ENCODE assay signal across 9 mouse cellular contexts in genomic region chr5:109506729-109507128, GRCm38 (mm10). TPM values are rescaled to one million over a fixed set of nuclear protein-coding genes. Genes with fewer than 3 reads are reported as not detected.
DNase-seq lines count a peak whose midpoint lies in the region; ATAC-seq and TF ChIP-seq lines count a peak whose summit lies in the region.
"Had no signal": no experiment of that assay in that cellular context is flagged by ENCODE, and none has a peak within 500 bp of the region (broad histone marks: within the 10 kb centered on the region; RNA-seq: fewer than 3 reads in every experiment).

No protein-coding gene starts in this region.

- H3K27me3 ChIP-seq in kidney, embryonic 14.5 days (ENCODE audit: control insufficient read depth, insufficient read depth, low read length) = no peaks in the 10 kb centered on the region
- H3K27me3 ChIP-seq in lung, postnatal 0 days (replicated peaks; ENCODE audit: insufficient read depth, low read length) = no peaks in the 10 kb centered on the region
- H3K27me3 ChIP-seq in heart, embryonic 12.5 days (replicated peaks) = no peaks in the 10 kb centered on the region
- H3K27me3 ChIP-seq: limb, embryonic 13.5 days had no signal

- peak; percentile 60 for TF ChIP-seq CTCF in lung, postnatal 0 days (IDR thresholded peaks at IDR 0.05)

- no peaks in the 10 kb centered on the region for H3K9me3 ChIP-seq in kidney, embryonic 14.5 days (ENCODE audit: control insufficient read depth, low read length)
- no peaks in the 10 kb centered on the region for H3K9me3 ChIP-seq in lung, postnatal 0 days (ENCODE audit: low read length)
- no peaks in the 10 kb centered on the region; the same call in 1 of the 2 replicates for H3K9me3 ChIP-seq in heart, embryonic 12.5 days (replicated peaks)

- no peak overlapping the region for H3K9ac ChIP-seq in kidney, embryonic 14.5 days (ENCODE audit: low read depth, low read length)
- H3K9ac ChIP-seq in lung, postnatal 0 days (replicated peaks; ENCODE audit: low read depth) = no peak overlapping the region
- no peak overlapping the region for H3K9ac ChIP-seq in heart, embryonic 12.5 days
- H3K9ac ChIP-seq: limb, embryonic 13.5 days had no signal

- H3K4me3 ChIP-seq in kidney, embryonic 14.5 days (ENCODE audit: low read length) = no peak overlapping the region
- H3K4me3 ChIP-seq in lung, postnatal 0 days (ENCODE audit: low read depth, low read length) = no peak overlapping the region
- H3K4me3 ChIP-seq in heart, embryonic 12.5 days = no peak overlapping the region
- H3K4me3 ChIP-seq: limb, embryonic 13.5 days had no signal

- ATAC-seq in kidney, embryonic 14.5 days (ENCODE audit: low FRiP score, low TSS enrichment) = no peak
- ATAC-seq in CD4-positive, CD25-positive, alpha-beta regulatory T cell, adult 4 months = peak; percentile 70
- ATAC-seq in lung, postnatal 0 days = no peak
- no peak for ATAC-seq in heart, embryonic 12.5 days (ENCODE audit: insufficient number of reproducible peaks, low FRiP score)

- H3K27ac ChIP-seq in kidney, embryonic 14.5 days (ENCODE audit: low read depth, low read length) = no peak overlapping the region
- no peak overlapping the region for H3K27ac ChIP-seq in lung, postnatal 0 days (ENCODE audit: low read length)
- no peak overlapping the region for H3K27ac ChIP-seq in heart, embryonic 12.5 days (ENCODE audit: poor library complexity, severe bottlenecking)
- H3K27ac ChIP-seq: limb, embryonic 13.5 days had no signal

- H3K36me3 ChIP-seq in kidney, embryonic 14.5 days (ENCODE audit: control insufficient read depth, insufficient read depth, low read length) = no peaks in the 10 kb centered on the region
- H3K36me3 ChIP-seq in lung, postnatal 0 days (ENCODE audit: insufficient read depth, low read length) = no peaks in the 10 kb centered on the region
- no peaks in the 10 kb centered on the region for H3K36me3 ChIP-seq in heart, embryonic 12.5 days
- H3K36me3 ChIP-seq: limb, embryonic 13.5 days had no signal

- no peak for TF ChIP-seq EP300 in lung, postnatal 0 days (IDR thresholded peaks at IDR 0.05)

- WGBS in kidney, embryonic 14.5 days = 7% methylated on average over 1 of the region's 1 CpGs
- WGBS in lung, postnatal 0 days = 8% methylated on average over 1 of the region's 1 CpGs
- WGBS in heart, embryonic 12.5 days = 6% methylated on average over 1 of the region's 1 CpGs

- no peaks in the 10 kb centered on the region for H3K4me1 ChIP-seq in kidney, embryonic 14.5 days (ENCODE audit: control insufficient read depth, insufficient read depth, low read length)
- no peaks in the 10 kb centered on the region for H3K4me1 ChIP-seq in lung, postnatal 0 days (ENCODE audit: insufficient read depth, low read depth, low read length)
- H3K4me1 ChIP-seq in heart, embryonic 12.5 days (replicated peaks) = no peaks in the 10 kb centered on the region
- H3K4me1 ChIP-seq: limb, embryonic 13.5 days had no signal

- no peak overlapping the region for H3K4me2 ChIP-seq in kidney, embryonic 14.5 days (replicated peaks; ENCODE audit: low read depth, low read length)
- H3K4me2 ChIP-seq in lung, postnatal 0 days (replicated peaks; ENCODE audit: low read depth, low read length) = no peak overlapping the region
- H3K4me2 ChIP-seq in heart, embryonic 12.5 days = no peak overlapping the region
- H3K4me2 ChIP-seq: limb, embryonic 13.5 days had no signal

- DNase-seq in kidney, adult 18-20 months = peak; percentile 28
- peak; percentile 18 for DNase-seq in WW6 (ENCODE audit: low read depth, low spot score)
- peak; percentile 9 for DNase-seq in embryo, embryonic 11 days
- peak; percentile 16 for DNase-seq in lung, postnatal 0 days (ENCODE audit: low spot score)
- DNase-seq in urinary bladder, adult 2 months (ENCODE audit: low spot score) = no peak

RNA-seq across cellular contexts. Expression of gene Crlf2, which starts 52.1 kb away (rescaled TPM):
- 11.0 and 11.4 TPM in 2 replicates for polyA plus RNA-seq in kidney, embryonic 14.5 days (2014; fragmentation: Nextera tagmentation; extraction: Ambion mirVana)
- polyA plus RNA-seq in CD4-positive, CD25-positive, alpha-beta regulatory T cell, adult 4 months (2017; shearing (Covaris generic)) = 1 to 10 TPM; 6.2 to 7.2 TPM
- polyA plus RNA-seq in lung, postnatal 0 days (2015; fragmentation: Nextera tagmentation; extraction: Ambion mirVana) = 28.6 and 34.4 TPM in 2 replicates
- 24.7 and 26.4 TPM in 2 replicates for polyA plus RNA-seq in urinary bladder, adult 2 months (2012; rRNA removed)
- 9.1 TPM in 2 replicates for polyA plus RNA-seq in heart, embryonic 12.5 days (2016; fragmentation: Nextera tagmentation; extraction: Ambion mirVana)
